Mouse (Mus musculus) layer of hippocampus, adult 9-10 months (tissue): Measurements from ENCODE around the gene Mrgprb3.

ENCODE experiments used
- DNase-seq: peaks from one replicate; pipeline ENCODE4 v3.0.0; 2022; ENCODE audit warnings: low spot score

Gene Mrgprb3

DNA sequence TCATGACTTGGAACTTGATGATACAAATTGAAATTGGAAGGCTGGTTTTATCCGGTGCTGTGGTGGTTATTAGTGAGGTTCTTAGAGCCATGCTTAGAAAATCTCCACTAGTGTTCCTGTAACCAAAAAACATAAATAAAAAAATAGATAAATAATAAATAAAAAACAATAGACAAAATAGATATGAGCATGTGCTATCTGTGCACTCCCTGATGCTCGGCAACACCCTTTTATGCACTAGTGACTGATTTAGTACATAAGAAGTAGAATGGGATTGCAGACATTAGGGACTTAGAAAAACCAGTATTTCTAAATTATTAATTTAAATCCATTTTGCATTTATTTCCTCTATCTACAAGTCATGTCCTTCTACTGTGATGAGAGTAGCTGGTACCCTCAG is at the start of gene Mrgprb3:
Gene Mrgprb3, minus strand, starts transcription at position 101 of the 400 bp plus-strand sequence.
- DNase-seq: no peak
